ENCODE assay signal across 15 mouse cellular contexts in the genomic region with DNA sequence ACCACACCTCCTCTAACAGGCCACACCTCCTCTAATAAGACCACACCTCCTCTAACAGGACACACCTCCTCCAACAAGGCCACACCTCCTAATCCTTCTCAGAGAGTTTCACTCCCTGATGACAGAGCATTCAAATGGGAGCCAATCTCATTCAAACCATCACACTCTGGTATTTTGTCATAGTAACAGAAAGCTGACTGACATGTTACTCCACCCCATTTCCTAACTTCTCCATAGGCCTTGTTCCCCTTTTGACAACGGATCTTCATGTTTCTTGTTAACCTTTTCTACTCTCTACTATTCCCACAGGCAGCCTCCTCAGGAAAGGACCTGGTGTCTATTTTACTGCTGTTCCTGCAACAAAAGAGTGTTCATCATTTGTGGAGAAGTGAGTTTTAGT.
"Had no signal": no experiment of that assay in that cellular context is flagged by ENCODE, and none has a peak within 500 bp of the region (broad histone marks: within the 10 kb centered on the region; RNA-seq: fewer than 3 reads in every experiment).

No protein-coding gene starts in this region.

- ATAC-seq: hindbrain, postnatal 0 days; intestine, embryonic 16.5 days had no signal

- DNase-seq: gastrocnemius, adult 2 months; gastrocnemius, postnatal 10 days; gastrocnemius, postnatal 25 days; heart, adult 18-20 months; heart, postnatal 10 days; heart, postnatal 4 days; kidney, adult 11 months; kidney, adult 2 months; kidney, adult 9 months; kidney, postnatal 14 days; kidney, postnatal 36 days; liver; liver, embryonic 13.5 days had no signal
